Mouse (Mus musculus) lung, postnatal 0 days (tissue): ENCODE data around the gene Ticam1. TPM values are rescaled to one million over a fixed set of nuclear protein-coding genes. Genes with fewer than 3 reads are reported as not detected.
A peak's percentile ranks its signal among the peaks of the same experiment; 100 is the strongest.

Experiments
- ATAC-seq: fragments of 200-750 bp; cut with Nextera tagmentation; 2 replicates; pipeline ENCODE4 v1.8.0; 2017; ENCODE audit warnings: moderate library complexity
- DNase-seq: peaks from one replicate; pipeline ENCODE4 v3.0.0-alpha.2; 2016; ENCODE audit warnings: low spot score
- H3K27ac ChIP-seq: fragments of 300-500 bp; sonication (generic); 2 replicates; pipeline ENCODE4 v1.5.1; 2014; ENCODE audit warnings: antibody characterized with exemption, mild to moderate bottlenecking, low read length, mixed read lengths
- H3K27me3 ChIP-seq: fragments of 300-500 bp; sonication (generic); replicated peaks from 2 replicates; pipeline ENCODE4 v1.6.1; 2014; ENCODE audit warnings: low read length, mixed read lengths; ENCODE audit not compliant: insufficient read depth
- H3K36me3 ChIP-seq: fragments of 300-500 bp; sonication (generic); 2 replicates; pipeline ENCODE4 v1.6.1; 2014; ENCODE audit warnings: low read length, mixed read lengths; ENCODE audit not compliant: insufficient read depth
- H3K4me1 ChIP-seq: fragments of 300-500 bp; sonication (generic); 2 replicates; pipeline ENCODE4 v1.6.1; 2014; ENCODE audit warnings: antibody characterized with exemption, low read depth, low read length, mixed read lengths; ENCODE audit not compliant: insufficient read depth
- H3K4me2 ChIP-seq: fragments of 300-500 bp; sonication (generic); replicated peaks from 2 replicates; pipeline ENCODE4 v1.6.1; 2014; ENCODE audit warnings: low read depth, mild to moderate bottlenecking, low read length, moderate library complexity, mixed read lengths
- H3K4me3 ChIP-seq: fragments of 300-500 bp; sonication (generic); 2 replicates; pipeline ENCODE4 v1.5.1; 2014; ENCODE audit warnings: low read depth, low read length
- H3K9ac ChIP-seq: fragments of 300-500 bp; sonication (generic); replicated peaks from 2 replicates; pipeline ENCODE4 v1.6.1; 2014; ENCODE audit warnings: low read depth, mild to moderate bottlenecking
- H3K9me3 ChIP-seq: fragments of 300-500 bp; sonication (generic); 2 replicates; pipeline ENCODE4 v1.6.1; 2016; ENCODE audit warnings: low read length, mixed read lengths
- CTCF ChIP-seq: IDR thresholded peaks from 2 replicates; pipeline ENCODE4 v1.5.1; 2016; ENCODE audit warnings: antibody characterized with exemption, mild to moderate bottlenecking
- EP300 ChIP-seq: IDR thresholded peaks from 2 replicates; pipeline ENCODE4 v1.6.1; 2016; ENCODE audit warnings: antibody characterized with exemption, mild to moderate bottlenecking, control low read depth
- WGBS: fragments of 180-500 bp; shearing (Covaris S2); extraction: QIAGEN DNeasy Blood & Tissue Kit; methylation state at CpG from one replicate; pipeline ENCODE4 v1.1.7; 2014; 5-methylcytosine and 5-hydroxymethylcytosine counted together
- polyA plus RNA-seq: library from polyadenylated mRNA; unstranded; fragments of >200 nt; fragmentation: Nextera tagmentation; extraction: Ambion mirVana; gene quantifications from 2 replicates; pipeline ENCODE4 v1.2.1, GENCODE M21; 2015

The Ticam1 gene
- polyA plus RNA-seq, 1 experiment from 2014 or later = 4.1 TPM

DNA sequence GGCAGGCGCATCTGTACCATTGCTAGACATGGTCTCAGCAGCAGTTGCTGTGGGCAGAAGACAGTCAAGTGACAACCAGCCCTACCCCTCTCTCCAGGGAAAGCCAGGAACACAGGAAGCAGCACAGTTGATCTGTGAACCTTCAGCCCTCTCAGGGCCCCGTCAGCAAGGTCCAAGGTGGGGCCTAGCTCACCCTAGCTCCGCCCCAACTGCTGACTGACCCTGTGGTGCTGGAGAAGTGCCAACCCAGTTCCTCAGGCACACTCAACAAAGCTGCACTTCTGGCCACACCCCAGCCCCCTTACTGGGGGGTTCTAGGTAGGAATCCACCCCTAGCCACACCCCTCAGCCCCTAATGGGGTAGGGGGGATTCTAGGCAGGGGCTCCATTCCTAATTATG lies 11.2 kb upstream of the Ticam1 start:
- ATAC-seq (no peak), DNase-seq (peak; percentile 82)
- H3K4me2 ChIP-seq = peak overlapping the region; percentile 73; the same call in 1 of the 2 replicates
- no peaks in the 10 kb centered on the region for H3K9me3 ChIP-seq
- H3K27me3 ChIP-seq = no peaks in the 10 kb centered on the region
- H3K36me3 ChIP-seq = peaks cover 29% of the 10 kb centered on the region
- peak overlapping the region; percentile 95 for H3K27ac ChIP-seq
- no peak overlapping the region for H3K9ac ChIP-seq
- no peak overlapping the region for H3K4me3 ChIP-seq
- H3K4me1 ChIP-seq = peaks cover 8% of the 10 kb centered on the region; the same call in 1 of the 2 replicates
- TF ChIP-seq CTCF (no peak), EP300 (no peak)
- WGBS = 40% methylated on average over 3 of the region's 3 CpGs

GRCm38 (mm10) chr17:56285995-56286394 lies 9.4 kb upstream of the Ticam1 start:
- DNase-seq (no peak), ATAC-seq (no peak)
- H3K36me3 ChIP-seq = peaks cover 39% of the 10 kb centered on the region
- peaks cover 8% of the 10 kb centered on the region; the same call in 1 of the 2 replicates for H3K4me1 ChIP-seq
- H3K9me3 ChIP-seq = no peaks in the 10 kb centered on the region
- WGBS = 92% methylated on average over 11 of the region's 11 CpGs
- no peak overlapping the region for H3K9ac ChIP-seq
- H3K4me2 ChIP-seq = no peak overlapping the region
- H3K27ac ChIP-seq = no peak overlapping the region
- no peak overlapping the region for H3K4me3 ChIP-seq
- no peak for TF ChIP-seq EP300
- TF ChIP-seq CTCF = no peak
- H3K27me3 ChIP-seq = no peaks in the 10 kb centered on the region

- no peaks in the 10 kb centered on the region for H3K9me3 ChIP-seq
- no peak overlapping the region for H3K4me2 ChIP-seq
- no peak overlapping the region for H3K9ac ChIP-seq
- no peak for ATAC-seq
- H3K36me3 ChIP-seq = peaks cover 41% of the 10 kb centered on the region
- no peak overlapping the region for H3K27ac ChIP-seq
- TF ChIP-seq EP300 (no peak), CTCF (no peak)
- no peak for DNase-seq
- peaks cover 5% of the 10 kb centered on the region; the same call in 1 of the 2 replicates for H3K4me1 ChIP-seq
- WGBS = 89% methylated on average over 8 of the region's 8 CpGs
- H3K27me3 ChIP-seq = no peaks in the 10 kb centered on the region
- no peak overlapping the region for H3K4me3 ChIP-seq
Observed at GRCm38 (mm10) chr17:56283316-56283715, 6.7 kb upstream of the Ticam1 start.

- Histone ChIP-seq H3K4me2 (no peak overlapping the region), H3K27ac (no peak overlapping the region), H3K36me3 (peaks cover 41% of the 10 kb centered on the region), H3K9me3 (no peaks in the 10 kb centered on the region), H3K4me3 (no peak overlapping the region), H3K27me3 (no peaks in the 10 kb centered on the region), H3K4me1 (peaks cover 3% of the 10 kb centered on the region; the same call in 1 of the 2 replicates), H3K9ac (no peak overlapping the region)
- TF ChIP-seq CTCF = no peak
- TF ChIP-seq EP300 = no peak
- ATAC-seq = no peak
- DNase-seq = no peak
- WGBS = 79% methylated on average over 4 of the region's 4 CpGs
Observed at GRCm38 (mm10) chr17:56282802-56283201, 6.2 kb upstream of the Ticam1 start.

DNA sequence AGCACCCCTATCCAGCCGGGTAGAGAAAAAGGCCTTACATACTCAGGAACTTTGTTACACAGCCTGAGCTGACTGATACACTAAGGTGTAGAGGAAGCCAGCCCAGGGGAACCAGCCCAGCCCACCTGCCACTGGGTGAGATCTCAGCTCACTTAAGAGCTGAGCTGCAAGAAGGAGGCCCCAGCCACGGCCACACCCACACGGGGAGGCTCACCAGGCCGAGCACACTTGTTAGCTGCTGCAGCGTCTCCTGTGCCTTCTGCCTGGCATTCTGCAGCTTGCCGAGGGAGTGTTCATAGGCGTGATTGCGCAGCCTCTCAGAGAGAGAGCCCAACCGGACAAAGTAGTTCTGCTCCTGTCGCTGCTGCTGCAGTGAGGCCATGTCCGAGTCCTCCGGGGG lies 4.6 kb upstream of the Ticam1 start:
- H3K27me3 ChIP-seq = no peaks in the 10 kb centered on the region
- 82% methylated on average over 12 of the region's 12 CpGs for WGBS
- peaks cover 41% of the 10 kb centered on the region for H3K36me3 ChIP-seq
- no peak for DNase-seq
- H3K9me3 ChIP-seq = no peaks in the 10 kb centered on the region
- H3K4me2 ChIP-seq = no peak overlapping the region
- H3K4me3 ChIP-seq = no peak overlapping the region
- no peak overlapping the region for H3K27ac ChIP-seq
- no peak for TF ChIP-seq EP300
- TF ChIP-seq CTCF = no peak
- H3K9ac ChIP-seq = no peak overlapping the region
- ATAC-seq = no peak
- H3K4me1 ChIP-seq = peaks cover 7% of the 10 kb centered on the region; the same call in 1 of the 2 replicates

DNA sequence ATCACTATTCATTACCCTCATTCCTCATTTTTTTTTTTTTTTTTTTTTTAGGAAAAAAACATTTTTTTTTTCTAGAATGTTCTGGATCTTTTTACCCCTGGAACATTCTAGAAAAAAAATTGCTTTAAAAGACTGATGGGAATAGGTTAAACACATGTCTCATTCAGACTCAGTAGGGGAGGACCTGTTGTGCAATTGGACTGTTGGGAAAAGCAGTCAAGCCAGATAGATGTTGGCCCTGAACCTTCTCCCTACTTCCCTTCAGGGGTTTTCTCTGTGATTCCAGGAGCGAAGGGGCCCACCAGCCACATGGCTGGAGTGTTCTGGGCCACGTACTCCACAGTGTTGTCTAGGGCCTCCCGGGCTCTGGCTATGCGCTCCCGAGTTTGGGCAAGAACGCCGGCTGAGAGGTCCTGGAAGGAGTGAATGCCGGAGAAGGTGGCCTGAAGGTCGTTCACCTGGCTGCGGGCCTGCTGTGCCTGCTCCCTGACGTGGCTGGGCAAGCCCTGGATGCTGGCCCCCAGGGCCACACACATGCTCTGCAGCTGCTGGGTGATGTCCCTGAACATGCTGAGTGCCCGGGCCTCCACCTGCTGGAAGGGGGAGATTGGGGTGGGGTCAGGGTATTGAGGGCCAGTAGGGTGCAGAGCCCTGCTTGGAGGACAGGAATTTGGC lies 3.0 kb upstream of the Ticam1 start:
- H3K36me3 ChIP-seq = peaks cover 27% of the 10 kb centered on the region
- no peak overlapping the region for H3K4me3 ChIP-seq
- no peak overlapping the region for H3K27ac ChIP-seq
- no peaks in the 10 kb centered on the region for H3K9me3 ChIP-seq
- no peak overlapping the region for H3K9ac ChIP-seq
- TF ChIP-seq CTCF (no peak), EP300 (no peak)
- H3K27me3 ChIP-seq = no peaks in the 10 kb centered on the region
- DNase-seq (no peak), ATAC-seq (no peak)
- peaks cover 7% of the 10 kb centered on the region; the same call in 1 of the 2 replicates for H3K4me1 ChIP-seq
- no peak overlapping the region for H3K4me2 ChIP-seq
- WGBS = 92% methylated on average over 12 of the region's 12 CpGs
